Mouse (Mus musculus) ES-E14 (cell line): ENCODE data around the gene Col4a2. TPM values are rescaled to one million over a fixed set of nuclear protein-coding genes. Genes with fewer than 3 reads are reported as not detected.

ENCODE experiments used
- DNase-seq: peaks from one replicate; pipeline ENCODE4 v3.0.0-alpha.2; 2013; ENCODE audit warnings: low read depth, low spot score
- H3K27ac ChIP-seq: 2 replicates; pipeline ENCODE4 v1.5.1; 2012; ENCODE audit warnings: low read depth, mild to moderate bottlenecking, low read length, moderate library complexity, mixed read lengths; ENCODE audit not compliant: poor library complexity, insufficient read depth, severe bottlenecking
- H3K36me3 ChIP-seq: 2 replicates; pipeline ENCODE4 v1.6.1; 2012; ENCODE audit warnings: mild to moderate bottlenecking, low read length, moderate library complexity, mixed read lengths; ENCODE audit not compliant: control insufficient read depth, poor library complexity, insufficient read depth, severe bottlenecking
- H3K4me1 ChIP-seq, 2 experiments: fragments of 150-350 bp in 1 of 2; sonication (generic) in 1 of 2; 2 replicates each; pipeline ENCODE4 v1.6.1; 2012; ENCODE audit warnings: low read length in 2 of 2, mild to moderate bottlenecking in 1 of 2, mixed read lengths in 1 of 2; ENCODE audit not compliant: control insufficient read depth in 2 of 2, insufficient read depth in 2 of 2, poor library complexity in 1 of 2
- H3K4me3 ChIP-seq, 2 experiments: fragments of 150-350 bp in 1 of 2; sonication (generic) in 1 of 2; 2 replicates each; pipeline ENCODE4 v1.5.1; 2012; ENCODE audit warnings: low read length in 2 of 2, low read depth in 1 of 2, mild to moderate bottlenecking in 1 of 2, mixed read lengths in 1 of 2; ENCODE audit not compliant: insufficient read depth in 1 of 2, poor library complexity in 1 of 2, severe bottlenecking in 1 of 2
- H3K9ac ChIP-seq: 2 replicates; pipeline ENCODE4 v1.6.1; 2012; ENCODE audit warnings: low read depth, mild to moderate bottlenecking, low read length, mixed read lengths; ENCODE audit not compliant: poor library complexity, insufficient read depth, severe bottlenecking
- H3K9me3 ChIP-seq: fragments of 150-350 bp; sonication (generic); 2 replicates; pipeline ENCODE4 v1.6.1; 2012; ENCODE audit warnings: low read depth, mild to moderate bottlenecking, low read length; ENCODE audit not compliant: control insufficient read depth, insufficient read depth
- CHD2 ChIP-seq: IDR thresholded peaks from 2 replicates; pipeline ENCODE4 v1.6.1; 2014; ENCODE audit warnings: mild to moderate bottlenecking, low read depth, low read length, inconsistent platforms
- HCFC1 ChIP-seq: IDR thresholded peaks from 2 replicates; pipeline ENCODE4 v1.6.1; 2012; ENCODE audit warnings: low read length, inconsistent platforms, borderline replicate concordance; ENCODE audit not compliant: insufficient read depth
- MAFK ChIP-seq: IDR thresholded peaks from 2 replicates; pipeline ENCODE4 v1.6.1; 2014; ENCODE audit warnings: mild to moderate bottlenecking, low read depth, low read length, inconsistent platforms; ENCODE audit not compliant: insufficient read depth
- ZC3H11A ChIP-seq: IDR thresholded peaks from 2 replicates; pipeline ENCODE4 v1.6.1; 2012; ENCODE audit warnings: low read depth, mild to moderate bottlenecking, inconsistent platforms, low read length, borderline replicate concordance
- ZNF384 ChIP-seq: IDR thresholded peaks from 2 replicates; pipeline ENCODE4 v1.6.1; 2012; ENCODE audit warnings: low read depth, low read length, inconsistent platforms
- in situ Hi-C, 2 experiments: fragments of 600-800 bp; cut with MboI; formaldehyde crosslinking; loops; one replicate each; pipeline ENCODE4 v1.15.1; 2025; ENCODE audit warnings: low sequenced_read_pairs in 2 of 2, inconsistent platforms in 1 of 2; ENCODE audit not compliant: unreplicated experiment in 2 of 2
- total RNA-seq: library from RNA; depleted of rRNA; stranded (reverse); fragments of 300-350 nt; gene quantifications from 2 replicates; pipeline ENCODE4 v1.2.3, GENCODE M21; 2012

The Col4a2 gene
- total RNA-seq, 1 experiment = 102 TPM

GRCm38 (mm10) chr8:11421105-11421504 lies 108.5 kb downstream of the Col4a2 start:
- Histone ChIP-seq H3K36me3 (no peaks in the 10 kb centered on the region), H3K9ac (no peak overlapping the region), H3K4me1 (no peaks in the 10 kb centered on the region), H3K9me3 (no peaks in the 10 kb centered on the region), H3K27ac (no peak overlapping the region), H3K4me3 (no peak overlapping the region)
- no peak for TF ChIP-seq MAFK
- no peak for TF ChIP-seq CHD2
- TF ChIP-seq ZC3H11A = no peak
- TF ChIP-seq HCFC1 = no peak
- TF ChIP-seq ZNF384 = no peak
- in situ Hi-C loops = no loop called here
- DNase-seq = peak; percentile 66

GRCm38 (mm10) chr8:11421968-11422367 lies 109.4 kb downstream of the Col4a2 start:
- Histone ChIP-seq H3K4me3 (no peak overlapping the region), H3K4me1 (no peaks in the 10 kb centered on the region), H3K36me3 (no peaks in the 10 kb centered on the region), H3K9me3 (no peaks in the 10 kb centered on the region), H3K9ac (no peak overlapping the region), H3K27ac (no peak overlapping the region)
- TF ChIP-seq CHD2 = no peak
- in situ Hi-C loops = no loop called here
- no peak for DNase-seq

GRCm38 (mm10) chr8:11423091-11423490 lies 110.5 kb downstream of the Col4a2 start:
- no peak overlapping the region for H3K9ac ChIP-seq
- no peaks in the 10 kb centered on the region for H3K36me3 ChIP-seq
- in situ Hi-C loops = no loop called here
- no peaks in the 10 kb centered on the region for H3K9me3 ChIP-seq
- DNase-seq = no peak
- TF ChIP-seq ZC3H11A (no peak), CHD2 (no peak), ZNF384 (no peak), MAFK (no peak), HCFC1 (no peak)
- no peak overlapping the region for H3K27ac ChIP-seq
- no peaks in the 10 kb centered on the region for H3K4me1 ChIP-seq
- H3K4me3 ChIP-seq = no peak overlapping the region

GRCm38 (mm10) chr8:11430688-11431087 lies 118.1 kb downstream of the Col4a2 start:
- H3K9ac ChIP-seq = no peak overlapping the region
- TF ChIP-seq ZC3H11A (peak; percentile 79), HCFC1 (no peak), MAFK (no peak), CHD2 (no peak)
- in situ Hi-C loops = loop anchor here in 1 of 2 experiments (10.0 kb wide), 1 partner anchor 274 kb away; the partner anchor contains the start of gene 1700016D06Rik
- H3K27ac ChIP-seq = no peak overlapping the region
- peak; percentile 65 for DNase-seq
- no peaks in the 10 kb centered on the region for H3K36me3 ChIP-seq
- H3K9me3 ChIP-seq = no peaks in the 10 kb centered on the region
- H3K4me1 ChIP-seq = no peaks in the 10 kb centered on the region; a peak in 1 of 4 replicates
- H3K4me3 ChIP-seq = no peak overlapping the region

- H3K36me3 ChIP-seq = no peaks in the 10 kb centered on the region
- H3K27ac ChIP-seq = no peak overlapping the region
- peaks cover 0 to 9% of the 10 kb centered on the region in 2 experiments; a peak in 1 of 4 replicates for H3K4me1 ChIP-seq
- peak; percentile 17 for DNase-seq
- no peaks in the 10 kb centered on the region for H3K9me3 ChIP-seq
- peak overlapping the region in 1 of 2 experiments; percentile 12; a peak in 2 of 4 replicates for H3K4me3 ChIP-seq
- peak overlapping the region; percentile 21; the same call in 1 of the 2 replicates for H3K9ac ChIP-seq
- TF ChIP-seq HCFC1 (no peak), ZNF384 (no peak), ZC3H11A (no peak), MAFK (no peak), CHD2 (no peak)
- in situ Hi-C loops = loop anchor here in 1 of 2 experiments (10.0 kb wide), 1 partner anchor 267 kb away; the partner anchor contains the start of gene 1700016D06Rik
These were observed 125.3 kb downstream of the Col4a2 start for GRCm38 (mm10) chr8:11437862-11438261.
